Mouse (Mus musculus): ENCODE data around the gene 1700020L24Rik.

GRCm38 (mm10) chr11:83442596-83443267, 5.3 kb downstream of the 1700020L24Rik start:
- TF ChIP-seq POLR2A (IDR thresholded peaks at IDR 0.05; ENCODE audit: low read depth, low read length) (no peak), CTCF (conservative IDR thresholded peaks at IDR 0.05; ENCODE audit: insufficient read depth, insufficient read length, low read depth, low read length) (peak; percentile 72)
